Mouse (Mus musculus) right cerebral cortex, postnatal 25 days (tissue): ENCODE measurements around the gene Ehbp1l1.

Experiments used
- DNase-seq: peaks from one replicate; pipeline ENCODE4 v3.0.0; 2022

The Ehbp1l1 gene

DNA sequence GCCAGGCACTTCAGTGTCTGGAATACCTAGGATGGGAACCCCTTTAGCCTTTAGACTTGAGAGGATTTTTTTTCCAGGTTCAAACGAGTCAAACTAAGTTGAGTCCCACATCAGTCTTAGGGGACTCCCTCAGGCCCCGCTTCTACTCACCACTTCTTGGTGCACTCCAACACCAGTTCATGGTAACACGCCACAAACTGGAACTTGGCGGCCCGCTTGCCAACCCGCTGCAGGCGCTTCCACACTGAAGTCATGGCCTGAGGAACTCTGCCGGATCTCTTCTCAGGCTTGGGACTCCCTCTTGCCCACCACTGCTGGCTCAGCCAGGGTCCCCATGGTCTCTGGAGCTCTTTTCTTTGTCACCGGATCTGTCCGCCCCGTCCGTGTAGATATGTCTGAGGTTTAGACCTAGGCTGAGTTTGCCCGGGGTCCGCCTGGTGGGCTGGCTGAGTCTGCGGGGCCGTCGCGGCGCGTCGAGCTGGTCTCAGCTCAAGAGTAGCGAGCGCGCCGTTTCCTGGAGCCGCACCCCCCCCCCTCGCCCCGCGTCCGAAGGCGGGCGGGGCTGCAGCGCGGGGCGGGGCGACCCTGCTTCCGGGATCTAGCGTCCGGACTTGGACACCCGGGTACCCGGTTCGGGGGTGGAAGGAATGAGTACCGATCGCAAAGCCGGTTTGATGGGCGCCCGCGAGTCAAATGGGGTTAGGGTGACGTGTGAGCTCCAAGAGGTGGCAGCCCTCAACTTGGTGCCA lies at the start of gene Ehbp1l1:
TSS of gene Ehbp1l1 (minus strand) at position 551 of the 749 bp plus-strand sequence.
- no peak for DNase-seq

DNA sequence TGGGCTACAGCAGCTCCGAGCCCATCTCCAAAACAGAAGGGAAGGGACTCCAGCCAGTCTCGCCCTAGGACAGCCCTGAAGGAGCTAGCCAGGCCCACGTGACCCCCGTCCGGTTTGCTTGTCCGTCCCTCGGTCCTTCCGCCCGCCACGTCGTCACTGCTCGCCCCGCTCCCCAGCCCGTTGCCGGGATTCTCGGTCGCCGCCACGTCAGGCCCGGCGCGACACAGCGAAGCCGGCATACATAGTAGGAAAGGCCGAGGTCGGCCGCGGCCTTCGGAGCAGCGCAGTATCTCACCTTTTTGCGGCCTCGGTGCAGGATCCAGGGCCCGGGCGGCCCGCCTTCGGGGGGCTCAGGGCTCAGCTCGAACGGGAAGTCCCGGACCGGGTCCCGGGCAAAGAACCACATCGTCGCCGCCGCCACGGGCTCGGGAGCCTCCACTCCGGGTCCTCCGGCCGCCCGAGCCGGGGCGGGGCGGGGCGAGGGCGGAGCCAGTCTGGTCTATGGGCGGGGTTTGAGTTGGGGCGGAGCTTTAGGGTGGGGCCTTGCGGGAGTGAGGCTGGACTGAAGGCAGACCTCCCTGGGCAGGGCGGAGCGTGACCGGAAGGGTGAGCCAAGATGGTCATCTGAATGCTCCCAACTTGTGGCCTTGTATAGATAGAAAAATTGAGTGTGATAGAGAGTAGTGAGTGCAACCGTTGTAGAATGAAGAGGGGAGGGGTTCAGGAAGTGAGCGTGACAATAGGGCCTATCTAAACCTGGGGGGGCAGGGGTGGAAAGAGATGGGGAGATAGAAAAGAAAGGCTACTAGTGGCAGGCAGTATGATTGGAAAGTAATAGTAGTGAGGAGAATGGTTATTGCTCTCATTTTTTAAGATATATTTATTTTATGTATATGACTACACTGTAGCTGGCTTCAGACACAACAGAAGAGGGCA lies 45.1 kb upstream of the Ehbp1l1 start, which contains the start of gene Scyl1:
TSS of gene Scyl1 (minus strand) at position 495 of the 936 bp plus-strand sequence.
- DNase-seq: peak; percentile 93

DNA sequence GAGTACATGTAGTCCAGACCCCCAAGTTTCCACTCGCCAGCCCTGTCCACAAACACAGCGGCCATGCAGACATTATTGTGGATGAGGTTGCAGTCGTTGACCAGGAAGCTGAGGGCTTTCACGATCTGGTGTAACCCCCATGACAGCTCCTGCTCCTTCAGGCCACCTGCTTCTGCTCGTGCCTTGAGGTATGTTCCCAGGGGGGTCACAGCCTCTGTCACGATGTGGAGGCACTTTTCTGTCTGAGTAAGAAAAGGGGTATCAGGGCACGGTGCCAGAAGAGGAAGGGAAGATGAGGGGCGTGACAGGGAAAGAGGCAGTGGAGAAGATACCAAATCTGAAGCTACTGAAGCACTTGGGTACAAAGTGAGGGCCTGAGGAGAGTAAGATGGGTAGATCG lies 44.2 kb upstream of the Ehbp1l1 start:
- DNase-seq: no peak

DNA sequence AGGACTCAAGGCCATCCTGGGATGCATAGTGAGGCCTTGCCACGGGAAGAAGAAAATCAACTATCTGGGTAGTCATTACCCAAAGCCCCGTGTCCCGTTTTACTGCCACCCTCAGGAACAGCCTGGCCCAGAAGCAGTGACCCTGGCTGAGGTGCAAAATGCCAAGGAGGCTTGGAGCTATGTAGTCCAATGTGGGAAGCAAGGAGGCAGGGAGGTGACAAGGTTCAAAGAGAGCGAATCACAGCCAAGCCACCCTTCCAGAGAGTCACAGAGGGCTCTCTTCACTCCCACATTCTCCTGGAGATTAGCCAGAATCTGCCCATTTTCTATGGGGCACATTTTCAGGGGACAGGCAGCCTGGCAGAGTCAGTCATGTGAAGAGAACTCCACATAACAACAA lies 41.2 kb upstream of the Ehbp1l1 start:
- DNase-seq: no peak

DNA sequence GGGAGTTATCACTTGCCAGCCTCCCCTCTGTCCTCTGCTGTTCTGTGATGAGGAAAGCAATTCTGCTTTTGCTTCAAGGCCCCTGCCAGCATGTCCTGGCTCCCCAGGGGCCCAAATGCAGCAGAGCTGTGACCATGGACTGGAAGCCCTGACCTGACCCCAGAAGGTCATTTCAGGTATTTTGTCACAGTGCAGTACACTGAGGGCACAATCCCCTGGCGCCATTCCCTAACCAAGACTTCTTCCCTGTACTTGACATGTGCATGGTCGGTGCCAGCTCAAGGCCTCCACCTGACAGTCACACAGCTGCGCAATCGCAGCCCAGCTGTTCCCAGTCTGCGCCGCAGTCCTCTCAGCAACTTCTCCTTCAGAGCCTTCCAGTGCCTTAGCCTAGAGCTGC lies 37.0 kb upstream of the Ehbp1l1 start:
- DNase-seq: no peak

DNA sequence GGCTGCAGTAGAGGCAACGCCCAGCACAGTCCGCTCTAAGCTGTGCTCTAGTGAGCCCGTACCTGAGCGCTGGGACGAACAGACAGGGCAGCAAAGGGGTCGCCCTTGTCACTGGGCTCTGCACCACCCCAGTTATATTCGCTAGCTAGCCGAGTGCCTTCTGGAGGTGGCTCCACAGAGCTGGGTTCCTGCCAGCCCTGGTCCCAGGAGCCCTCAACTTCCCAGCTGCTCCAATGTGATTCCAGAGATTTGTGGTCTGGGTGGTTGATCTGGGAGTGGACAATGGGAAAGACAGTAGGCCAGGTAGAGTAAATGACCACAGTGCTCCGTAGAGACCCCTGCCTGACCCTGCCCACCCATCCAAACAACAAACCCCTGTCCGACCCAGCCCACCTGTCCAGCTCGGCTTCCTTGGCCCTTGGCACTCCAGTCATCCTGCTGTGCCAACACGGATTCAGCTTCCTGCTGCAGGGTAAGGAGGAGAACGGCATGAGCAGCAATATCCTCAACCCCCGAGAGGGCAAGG lies 32.8 kb upstream of the Ehbp1l1 start:
- no peak for DNase-seq

DNA sequence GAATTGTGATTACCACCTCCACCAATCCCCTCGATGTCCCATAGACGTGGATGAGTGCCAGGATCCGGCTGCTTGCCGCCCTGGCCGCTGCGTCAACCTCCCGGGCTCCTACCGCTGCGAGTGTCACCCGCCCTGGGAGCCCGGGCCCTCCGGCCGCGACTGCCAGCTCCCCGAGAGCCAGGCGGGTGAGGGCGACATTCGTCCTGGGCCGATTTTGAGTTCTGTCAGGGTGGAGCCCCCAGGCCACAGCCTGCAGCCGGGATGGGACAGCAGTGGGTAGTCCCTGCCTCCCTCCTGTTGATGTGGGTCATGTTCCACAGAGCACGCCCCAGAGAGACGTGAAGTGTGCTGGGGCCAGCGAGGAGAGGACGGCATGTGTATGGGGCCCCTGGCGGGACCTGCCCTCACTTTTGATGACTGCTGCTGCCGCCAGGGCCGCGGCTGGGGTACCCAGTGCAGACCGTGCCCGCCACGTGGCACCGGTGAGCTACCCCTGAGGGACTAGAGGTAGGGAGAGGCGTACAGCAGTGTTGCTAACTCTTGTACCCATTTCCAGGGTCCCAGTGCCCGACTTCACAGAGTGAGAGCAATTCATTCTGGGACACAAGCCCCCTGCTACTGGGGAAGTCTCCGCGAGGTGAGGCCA lies 31.0 kb upstream of the Ehbp1l1 start:
- DNase-seq: no peak

DNA sequence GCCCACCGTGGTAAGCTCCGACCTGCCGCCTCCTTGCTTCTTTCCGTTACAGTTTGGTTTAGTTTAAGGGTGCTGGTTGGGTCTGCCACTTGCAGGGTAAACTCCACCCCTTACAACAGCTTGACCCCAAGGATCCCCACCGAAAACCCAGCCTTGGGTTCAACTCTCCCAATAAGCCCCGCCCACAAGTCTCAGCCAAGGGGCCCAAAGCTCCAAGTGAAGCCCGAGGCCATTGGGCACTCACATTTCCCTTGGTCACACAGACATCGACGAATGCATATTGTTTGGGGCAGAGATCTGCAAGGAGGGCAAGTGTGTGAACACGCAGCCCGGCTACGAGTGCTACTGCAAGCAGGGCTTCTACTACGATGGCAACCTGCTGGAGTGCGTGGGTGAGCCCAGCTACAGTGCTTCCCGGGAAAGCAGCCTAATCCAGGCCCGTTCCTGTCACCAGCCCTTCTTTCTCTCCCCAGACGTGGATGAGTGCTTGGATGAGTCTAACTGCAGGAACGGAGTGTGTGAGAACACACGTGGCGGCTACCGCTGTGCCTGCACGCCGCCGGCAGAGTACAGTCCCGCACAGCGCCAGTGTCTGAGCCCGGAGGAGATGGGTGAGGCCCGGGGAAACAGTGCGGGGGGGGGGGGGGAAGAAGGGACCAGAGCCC lies 30.3 kb upstream of the Ehbp1l1 start:
- peak; percentile 82 for DNase-seq

DNA sequence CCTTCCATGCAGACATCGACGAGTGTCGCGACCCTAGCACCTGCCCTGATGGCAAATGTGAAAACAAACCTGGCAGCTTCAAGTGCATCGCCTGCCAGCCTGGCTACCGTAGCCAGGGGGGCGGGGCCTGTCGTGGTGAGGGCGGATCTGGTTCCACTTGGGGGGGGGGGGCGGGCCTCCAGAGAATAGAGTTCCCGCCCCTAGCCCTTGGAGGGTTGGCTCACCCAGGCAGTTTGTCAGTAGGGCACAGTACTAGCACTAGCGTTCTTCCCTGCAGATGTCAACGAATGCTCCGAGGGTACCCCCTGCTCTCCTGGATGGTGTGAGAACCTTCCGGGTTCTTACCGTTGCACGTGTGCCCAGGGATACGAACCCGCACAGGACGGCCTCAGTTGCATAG lies 25.6 kb upstream of the Ehbp1l1 start:
- no peak for DNase-seq

DNA sequence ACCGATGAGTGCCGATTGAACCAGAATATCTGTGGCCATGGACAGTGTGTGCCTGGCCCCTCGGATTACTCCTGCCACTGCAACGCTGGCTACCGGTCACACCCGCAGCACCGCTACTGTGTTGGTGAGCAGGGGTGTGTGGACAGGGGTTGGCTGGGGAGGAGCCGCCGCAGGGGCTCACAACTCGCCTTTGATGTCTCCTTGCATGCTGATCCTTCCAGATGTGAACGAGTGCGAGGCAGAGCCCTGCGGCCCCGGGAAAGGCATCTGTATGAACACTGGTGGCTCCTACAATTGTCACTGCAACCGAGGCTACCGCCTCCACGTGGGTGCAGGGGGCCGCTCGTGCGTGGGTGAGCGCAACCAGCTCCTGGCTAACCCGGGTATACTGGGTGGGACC lies 24.8 kb upstream of the Ehbp1l1 start:
- no peak for DNase-seq

DNA sequence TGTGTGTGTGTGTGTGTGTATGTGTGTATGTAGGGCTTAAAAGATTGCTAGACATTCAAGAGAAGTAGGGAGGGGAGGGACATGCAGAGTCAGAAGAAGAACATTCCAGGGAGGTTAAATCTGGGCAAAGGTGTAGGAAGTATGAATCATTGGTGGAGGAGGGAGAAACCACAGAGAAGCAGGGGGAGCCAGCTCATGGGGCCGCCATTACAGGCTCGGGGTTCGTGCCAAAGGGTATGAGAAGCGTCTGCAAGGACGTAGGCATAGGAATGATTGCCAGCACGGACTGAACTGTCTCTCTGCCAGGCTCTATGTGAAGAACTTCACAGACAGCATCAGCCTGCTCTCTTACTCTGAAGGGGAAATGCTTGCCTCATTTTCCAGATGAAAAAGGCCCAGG lies 23.4 kb upstream of the Ehbp1l1 start:
- no peak for DNase-seq

DNA sequence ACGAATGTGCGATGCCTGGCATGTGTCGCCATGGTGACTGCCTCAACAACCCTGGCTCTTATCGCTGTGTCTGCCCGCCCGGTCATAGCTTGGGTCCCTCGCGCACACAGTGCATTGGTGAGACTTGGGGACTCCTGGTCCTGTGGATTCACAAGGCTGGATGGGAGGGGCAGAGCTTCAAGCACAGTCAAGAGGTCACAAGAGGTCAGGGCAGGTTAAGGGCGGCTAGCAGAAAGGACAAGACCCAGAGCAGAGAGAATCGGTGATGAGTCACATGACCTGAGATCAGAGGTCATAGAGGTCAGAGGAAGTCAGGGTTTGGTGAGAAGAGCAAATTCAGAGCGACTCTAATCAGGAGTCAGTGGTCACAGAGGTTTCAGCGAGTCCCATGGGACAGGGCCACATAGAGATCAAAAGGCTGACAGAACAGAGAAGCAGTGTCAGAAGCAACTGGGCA lies 20.8 kb upstream of the Ehbp1l1 start:
- DNase-seq: no peak

DNA sequence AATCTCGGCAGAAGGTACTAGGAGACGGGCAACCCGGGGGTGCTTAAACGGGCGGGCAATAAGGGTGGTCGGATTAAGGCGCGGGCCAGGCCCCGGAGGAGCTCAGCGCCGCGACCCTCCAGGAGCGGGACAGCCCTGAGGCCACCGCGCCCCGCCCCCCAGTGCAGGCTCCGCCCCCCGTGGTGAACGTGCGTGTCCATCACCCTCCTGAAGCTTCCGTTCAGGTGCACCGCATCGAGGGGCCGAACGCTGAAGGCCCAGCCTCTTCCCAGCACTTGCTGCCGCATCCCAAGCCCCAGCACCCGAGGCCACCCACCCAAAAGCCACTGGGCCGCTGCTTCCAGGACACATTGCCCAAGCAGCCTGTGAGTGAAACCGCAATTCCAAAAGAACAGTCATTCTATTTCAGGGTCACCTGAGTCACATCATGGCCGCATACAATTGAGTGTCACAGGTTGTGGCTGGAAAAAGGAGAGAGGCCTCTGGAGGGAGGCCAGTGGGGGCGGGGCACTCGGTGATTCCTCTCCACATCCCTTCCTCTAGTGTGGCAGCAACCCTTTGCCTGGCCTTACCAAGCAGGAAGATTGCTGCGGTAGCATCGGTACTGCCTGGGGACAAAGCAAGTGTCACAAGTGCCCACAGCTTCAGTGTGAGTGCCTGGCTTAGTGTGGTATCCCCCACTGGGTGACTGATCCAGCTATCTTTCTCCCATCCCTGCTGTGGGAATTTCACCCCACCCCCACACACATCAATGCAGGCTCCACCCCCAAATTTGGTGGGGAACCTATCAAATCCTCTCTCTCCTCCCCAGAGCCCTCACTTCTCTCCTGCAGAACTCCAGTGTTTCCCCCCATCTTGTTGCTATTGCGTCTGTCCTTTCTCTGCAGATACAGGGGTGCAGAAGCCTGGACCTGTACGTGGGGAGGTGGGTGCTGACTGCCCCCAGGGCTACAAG lies 19.9 kb upstream of the Ehbp1l1 start:
- DNase-seq: no peak

DNA sequence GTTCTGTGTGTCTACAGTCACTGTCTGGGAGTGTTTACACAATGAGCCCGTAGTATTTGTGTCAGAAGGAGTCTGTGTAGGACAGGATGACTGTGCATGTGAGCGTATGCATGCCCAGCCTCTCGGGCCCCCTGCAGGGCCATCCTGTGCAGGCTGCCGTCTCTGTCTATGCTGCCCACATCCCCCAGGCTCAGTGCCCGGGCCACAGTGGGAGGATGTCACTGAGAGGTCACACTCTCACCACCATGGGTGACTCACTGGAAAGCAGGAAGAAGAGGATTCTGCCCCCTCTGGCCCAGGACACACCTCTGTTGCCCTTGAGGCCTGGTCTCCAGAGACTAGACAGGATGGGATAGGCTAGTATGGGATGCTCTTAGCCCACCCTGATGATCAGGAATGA lies 17.5 kb upstream of the Ehbp1l1 start:
- DNase-seq: no peak

DNA sequence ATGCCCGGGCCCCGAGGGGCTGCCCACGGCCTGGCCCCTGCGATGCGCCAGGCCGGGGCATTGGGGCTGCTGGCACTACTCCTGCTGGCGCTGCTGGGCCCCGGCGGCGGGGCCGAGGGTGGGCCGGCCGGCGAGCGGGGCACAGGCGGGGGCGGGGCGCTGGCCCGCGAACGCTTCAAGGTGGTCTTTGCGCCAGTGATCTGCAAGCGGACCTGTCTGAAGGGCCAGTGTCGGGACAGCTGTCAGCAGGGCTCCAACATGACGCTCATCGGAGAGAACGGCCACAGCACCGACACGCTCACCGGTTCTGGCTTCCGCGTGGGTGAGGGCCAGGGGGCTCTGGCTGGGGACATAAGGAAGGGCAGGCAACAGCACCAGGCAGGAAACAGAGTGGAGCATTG lies 16.1 kb upstream of the Ehbp1l1 start:
- no peak for DNase-seq

DNA sequence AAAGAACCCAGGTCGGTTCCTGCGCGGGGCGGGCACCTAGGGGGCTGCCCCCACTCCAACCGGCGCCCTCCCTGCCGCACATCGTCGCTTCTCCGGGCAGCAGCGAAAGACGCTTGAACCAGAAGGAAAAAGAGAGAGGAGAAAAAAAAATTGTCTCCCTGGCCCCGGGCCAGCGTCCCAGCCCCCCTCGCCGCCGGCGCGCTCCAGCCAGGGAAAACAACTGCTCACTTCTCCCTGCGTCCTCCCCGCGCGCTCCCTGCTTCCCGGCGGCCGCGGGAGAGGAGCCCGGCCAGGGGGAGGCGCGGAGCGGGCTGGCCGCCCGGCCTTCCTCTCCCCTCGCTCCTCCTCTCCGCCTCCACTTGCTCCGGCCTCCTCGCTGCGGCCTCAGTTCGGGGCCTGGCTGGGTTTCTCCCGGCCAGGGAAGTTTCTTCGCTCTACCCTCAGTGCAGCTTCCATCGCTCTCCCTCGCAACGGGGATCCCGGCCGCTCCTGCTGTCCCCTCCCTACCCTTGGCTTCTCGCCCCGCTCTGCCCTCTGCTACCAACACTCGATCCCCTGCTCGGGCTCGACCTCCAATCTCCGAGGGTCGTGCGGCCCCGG lies 15.6 kb upstream of the Ehbp1l1 start:
- peak; percentile 76 for DNase-seq

DNA sequence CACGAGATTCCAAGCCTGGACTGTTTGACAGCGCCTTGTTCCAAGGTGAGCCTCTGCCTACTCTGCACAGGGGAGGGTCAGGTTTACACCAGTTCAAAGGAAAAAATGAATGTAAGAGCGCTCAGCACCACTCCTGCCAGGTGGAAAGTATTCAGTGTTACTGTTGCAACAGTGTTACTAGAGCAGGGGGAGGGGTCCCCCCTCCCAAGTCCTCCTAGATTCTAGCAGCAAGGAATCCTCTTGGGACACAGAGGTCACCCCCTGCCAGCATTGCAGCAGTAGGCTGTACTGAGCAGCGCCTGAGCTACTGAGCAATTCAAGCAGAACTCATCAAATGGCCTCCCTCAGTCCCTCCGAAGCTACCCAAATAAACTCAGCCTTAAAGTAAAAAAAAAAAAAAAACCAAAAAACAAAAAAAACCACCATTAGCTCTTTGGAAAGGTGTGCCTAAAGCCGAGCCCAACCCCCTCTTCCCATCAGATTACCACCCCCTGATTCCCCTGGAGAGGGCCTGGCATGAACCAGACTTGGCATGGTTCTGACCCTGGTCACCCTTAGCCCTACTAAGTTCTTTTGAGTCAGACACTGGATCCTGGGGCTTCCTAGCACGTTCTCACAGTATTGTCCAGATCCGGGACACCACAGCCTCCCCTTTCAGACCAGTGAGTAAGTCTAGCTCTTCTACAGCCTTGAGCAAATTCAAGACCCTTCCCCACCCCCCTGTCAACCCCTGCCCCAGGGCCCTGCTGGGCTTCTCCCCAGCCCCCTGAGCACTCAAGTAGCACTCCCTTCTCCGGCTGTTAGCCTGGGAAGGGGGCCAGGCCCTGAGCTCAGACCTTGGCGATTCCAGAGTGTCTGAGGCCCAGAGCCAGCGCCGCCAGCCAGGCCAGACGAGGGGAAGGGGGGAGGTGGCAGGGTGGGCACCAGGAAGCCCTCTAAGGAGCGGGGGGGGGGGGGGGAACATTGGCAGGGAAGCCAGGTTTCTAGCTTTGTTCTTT lies 14.5 kb upstream of the Ehbp1l1 start, which contains the start of gene Ltbp3:
TSS of gene Ltbp3 (plus strand) at position 585 of the 998 bp plus-strand sequence.
- DNase-seq: no peak

DNA sequence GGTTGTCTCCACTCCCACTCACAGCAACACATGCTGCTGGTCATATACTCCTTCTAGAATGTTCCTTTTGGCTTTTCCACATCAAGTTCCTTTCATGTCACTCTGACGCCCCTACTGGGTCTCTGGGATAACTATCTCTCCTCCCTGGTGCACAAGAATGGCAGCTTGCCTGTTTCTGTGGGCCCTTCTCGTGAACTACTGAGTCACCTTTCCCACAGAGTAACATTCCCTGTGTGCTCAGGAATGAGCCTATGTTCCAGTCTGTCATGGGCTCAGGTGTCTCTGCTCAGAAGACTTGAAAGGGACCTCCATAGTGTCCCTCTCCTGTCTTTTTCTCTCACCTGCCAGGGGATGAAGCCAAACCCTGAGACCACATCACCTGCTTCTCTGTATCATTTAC lies 13.3 kb upstream of the Ehbp1l1 start:
- DNase-seq: no peak

DNA sequence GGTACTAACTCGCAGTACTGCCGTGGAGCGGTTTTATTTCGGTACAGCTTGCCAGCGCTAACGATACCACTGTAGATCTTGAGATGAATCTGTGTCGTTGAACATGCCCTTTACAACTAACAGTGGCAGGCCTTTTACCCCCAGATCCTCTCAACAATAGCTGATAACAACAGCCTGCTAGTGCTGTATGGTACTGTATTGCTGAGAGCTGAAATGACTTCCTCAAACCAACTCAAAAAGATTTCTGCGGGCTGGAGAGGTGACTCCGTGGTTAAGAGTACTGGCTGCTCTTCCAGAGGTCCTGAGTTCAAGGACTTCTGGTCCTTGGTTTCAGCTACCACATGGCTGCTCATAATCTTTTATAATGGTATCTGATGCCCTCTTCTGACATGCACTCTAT lies 8.2 kb upstream of the Ehbp1l1 start:
- no peak for DNase-seq
